Mouse (Mus musculus) ovary, adult 18-20 months (tissue): ENCODE measurements at regions not wholly inside any gene's neighbourhood (a gene's known extent, or its start where the extent isn't known, plus 50 kb on each side); places are given as distances from the start of the nearest gene placed in this dataset.
"Not testable (repeated sequence)": the region's sequence is repeated elsewhere in the genome, so short reads cannot be mapped to it uniquely, and the experiment has no call there.

ENCODE experiments used
- DNase-seq: peaks from one replicate; pipeline ENCODE4 v3.0.0; 2022; ENCODE audit warnings: low spot score, mixed read lengths

DNA sequence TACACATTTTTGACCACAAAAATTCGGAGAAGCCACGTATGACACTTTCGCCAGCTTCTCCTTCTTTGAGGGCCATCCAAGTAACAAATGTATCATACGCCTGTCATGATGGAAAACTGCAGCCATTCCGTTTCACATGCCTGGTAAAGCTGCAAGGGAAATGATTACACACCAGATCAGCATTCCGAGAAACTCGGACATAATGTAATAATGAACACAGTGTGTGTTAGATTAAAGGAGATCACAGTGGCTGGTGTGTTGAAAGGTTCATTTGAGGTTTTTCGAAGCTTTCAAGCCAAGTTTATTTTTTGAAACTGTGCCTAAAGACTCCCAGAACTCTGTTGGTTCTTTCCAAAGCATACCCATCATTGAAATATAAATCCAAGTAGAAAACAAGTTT lies 137.8 kb upstream of the Mad2l1 start:
- DNase-seq = no peak

DNA sequence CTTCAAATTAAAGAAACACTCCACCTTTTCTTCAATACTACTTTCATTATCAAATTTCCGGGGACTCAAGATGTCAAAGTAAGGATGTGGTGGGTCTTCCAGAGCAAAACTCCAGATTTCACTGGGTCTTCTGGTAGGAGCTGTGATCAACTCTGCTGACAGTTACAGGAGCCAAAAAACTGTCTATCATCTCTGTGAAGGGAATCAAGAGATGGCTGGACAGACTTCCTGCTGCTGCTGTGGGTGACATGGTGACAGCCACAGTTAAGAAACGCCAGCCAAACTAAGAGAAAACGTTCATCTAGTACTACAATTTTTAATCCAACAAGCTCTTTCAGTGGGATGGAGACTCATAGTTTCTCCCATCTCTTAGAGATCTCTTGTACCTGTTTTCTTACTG lies 136.5 kb upstream of the Mad2l1 start:
- DNase-seq = no peak

DNA sequence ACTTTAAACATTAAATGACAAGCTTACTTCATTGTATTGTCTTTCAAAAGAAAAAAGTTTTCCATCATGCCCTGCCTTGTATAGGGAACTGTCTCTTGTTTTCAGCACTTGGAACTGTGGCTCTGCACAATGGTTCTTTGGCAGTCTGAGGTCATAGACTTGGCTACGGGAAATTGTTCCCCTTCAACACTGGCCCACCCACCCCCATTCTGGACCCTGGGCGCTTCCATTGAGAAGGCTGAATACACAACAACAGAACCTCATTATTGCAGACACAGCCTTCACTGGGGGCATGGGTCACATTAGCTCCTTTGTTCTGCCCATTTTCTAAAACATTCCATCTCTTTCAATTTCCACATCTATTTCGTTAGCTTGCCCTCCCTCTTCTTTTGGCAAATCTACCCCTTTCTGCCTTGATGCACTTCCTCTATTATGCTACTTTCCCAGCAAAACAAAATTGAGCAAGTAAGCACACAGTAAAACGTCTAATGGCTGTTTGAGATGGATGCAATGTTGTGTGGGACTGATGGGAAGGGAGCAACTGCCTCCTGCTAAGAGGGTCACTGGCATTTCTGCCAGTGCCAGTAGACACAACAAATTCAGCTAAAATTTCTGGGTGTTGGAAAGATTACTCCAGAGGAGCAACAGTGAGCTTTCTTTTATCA lies 136.0 kb upstream of the Mad2l1 start:
- DNase-seq = no peak

DNA sequence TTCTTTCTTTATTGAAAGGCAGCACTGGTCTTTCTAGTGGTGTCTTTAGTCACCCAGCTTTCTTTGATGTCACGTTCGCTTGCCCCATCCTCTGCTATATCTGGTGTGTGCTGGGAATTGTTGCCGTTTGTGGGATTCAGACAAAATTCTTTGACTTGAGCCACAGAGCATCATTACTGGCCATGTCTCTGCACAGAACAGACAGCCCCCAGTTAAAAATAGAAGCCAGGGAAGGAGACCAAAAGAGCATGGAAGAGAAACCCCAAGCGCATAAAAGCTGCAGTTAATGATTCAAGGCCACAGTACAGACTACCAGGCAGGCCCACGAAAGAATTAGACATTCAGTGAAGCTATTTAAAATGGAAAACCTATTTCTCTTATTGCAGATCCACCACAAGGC lies 133.7 kb upstream of the Mad2l1 start:
- DNase-seq = no peak

DNA sequence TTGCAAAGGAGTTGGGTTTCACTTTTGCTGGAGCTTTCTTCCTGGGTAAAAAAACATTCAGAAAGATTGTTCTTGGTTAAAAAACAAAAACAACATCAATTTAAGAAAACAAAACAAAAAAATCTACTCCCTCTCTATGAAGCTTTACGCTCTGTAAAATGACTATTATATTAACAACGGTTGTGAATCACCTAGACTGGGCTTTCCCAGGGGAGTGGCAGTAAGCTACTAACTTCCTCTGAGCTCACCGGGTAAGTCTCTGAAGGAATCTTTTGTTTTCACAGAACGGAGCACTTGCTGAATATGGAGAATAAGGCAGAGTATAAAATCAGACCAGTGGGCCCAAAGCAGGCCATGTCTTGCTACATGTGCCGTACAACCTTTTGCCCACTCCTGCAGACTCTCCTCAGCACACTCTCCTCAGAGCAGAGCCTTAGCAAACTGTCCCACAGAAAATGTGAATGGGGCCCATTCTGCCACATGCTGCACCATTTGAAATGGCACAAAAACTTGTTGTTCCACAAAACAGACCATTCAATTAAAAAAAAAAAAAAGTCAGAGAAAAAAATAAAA lies 133.2 kb upstream of the Mad2l1 start:
- no peak for DNase-seq

DNA sequence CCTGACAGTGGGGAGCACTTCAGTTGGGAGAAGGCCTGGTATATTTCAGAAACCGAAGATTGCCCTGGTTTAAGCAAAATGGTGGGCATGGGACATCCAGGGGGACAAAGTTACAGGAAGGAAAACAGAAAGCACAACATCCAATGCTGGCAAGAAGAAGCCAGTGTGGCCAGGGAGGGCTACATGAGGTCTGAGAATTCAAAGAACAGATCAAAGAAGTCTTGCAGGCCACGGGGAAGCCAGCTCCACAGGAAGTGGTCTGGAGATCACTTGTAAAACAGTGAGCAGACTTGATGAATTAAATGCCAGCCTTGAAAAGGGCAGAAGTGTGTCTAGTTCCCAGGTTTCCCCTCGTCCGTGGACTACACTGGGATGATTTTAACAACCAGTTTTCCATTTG lies 120.4 kb upstream of the Mad2l1 start:
- no peak for DNase-seq

DNA sequence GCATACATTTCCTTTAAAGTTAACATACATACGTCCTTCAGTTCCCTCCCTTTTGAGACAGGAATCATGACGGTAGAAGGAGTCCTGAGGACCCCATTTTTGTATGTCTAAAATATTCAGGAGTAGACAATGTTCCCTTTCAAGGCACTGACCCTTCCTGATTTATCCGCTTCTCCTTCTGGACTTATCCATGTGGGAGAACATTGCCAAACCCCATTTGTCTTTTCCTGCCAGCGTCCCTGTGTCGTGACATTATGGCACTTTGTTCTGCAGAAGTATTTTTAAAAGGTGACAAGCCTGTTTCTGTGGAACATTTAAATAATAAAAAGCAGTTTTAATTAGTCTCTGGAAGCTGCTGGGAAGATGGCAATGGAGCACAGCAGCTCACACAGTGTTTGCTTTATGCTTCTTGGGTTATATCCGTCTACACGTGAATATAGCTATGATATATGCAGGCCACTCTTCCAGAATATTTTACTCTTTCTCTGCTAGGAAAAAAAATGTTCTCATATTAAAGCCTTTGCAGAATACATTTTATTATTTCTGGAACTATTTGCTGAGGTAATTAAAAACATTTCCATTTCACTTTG lies 115.6 kb upstream of the Mad2l1 start:
- no peak for DNase-seq

DNA sequence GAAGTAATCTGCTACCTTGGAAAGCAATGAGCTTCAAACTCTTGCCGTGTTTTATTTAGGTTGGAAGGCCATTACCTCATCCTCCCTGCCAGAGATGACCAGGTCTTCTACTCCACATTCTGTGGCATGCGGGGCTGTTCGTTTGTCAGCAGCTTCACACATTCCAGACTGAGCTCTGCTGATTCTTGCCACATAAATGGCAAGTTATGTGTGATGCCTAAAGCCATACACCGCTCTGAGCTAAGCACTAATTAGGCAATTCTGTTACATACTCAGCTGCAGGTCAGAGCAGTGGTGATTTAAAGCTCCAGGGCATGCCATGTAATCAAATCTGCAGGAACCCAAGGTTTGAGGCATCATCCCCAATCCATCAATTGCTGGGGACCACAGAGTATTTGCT lies 106.8 kb upstream of the Mad2l1 start:
- DNase-seq = no peak

DNA sequence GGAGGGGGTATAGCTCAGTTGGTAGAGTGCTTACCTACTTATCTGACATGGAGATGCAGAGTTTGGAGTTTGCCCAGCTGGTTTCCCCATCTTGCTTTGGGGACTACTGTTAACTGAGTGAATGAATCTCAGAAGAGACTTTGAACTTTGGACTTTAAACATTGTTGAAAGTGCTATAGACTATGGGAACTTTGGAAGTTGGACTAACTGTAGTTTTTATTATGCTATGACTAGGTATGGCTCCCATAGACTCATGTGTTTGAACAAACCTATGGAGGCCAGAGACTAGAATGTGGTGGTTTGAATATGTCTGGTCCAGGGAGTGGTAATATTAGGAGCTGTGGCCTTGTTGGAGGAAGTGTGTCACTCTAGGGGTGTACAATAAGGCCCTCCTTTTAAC lies 84.8 kb upstream of the Mad2l1 start:
- DNase-seq = not testable (repeated sequence)

DNA sequence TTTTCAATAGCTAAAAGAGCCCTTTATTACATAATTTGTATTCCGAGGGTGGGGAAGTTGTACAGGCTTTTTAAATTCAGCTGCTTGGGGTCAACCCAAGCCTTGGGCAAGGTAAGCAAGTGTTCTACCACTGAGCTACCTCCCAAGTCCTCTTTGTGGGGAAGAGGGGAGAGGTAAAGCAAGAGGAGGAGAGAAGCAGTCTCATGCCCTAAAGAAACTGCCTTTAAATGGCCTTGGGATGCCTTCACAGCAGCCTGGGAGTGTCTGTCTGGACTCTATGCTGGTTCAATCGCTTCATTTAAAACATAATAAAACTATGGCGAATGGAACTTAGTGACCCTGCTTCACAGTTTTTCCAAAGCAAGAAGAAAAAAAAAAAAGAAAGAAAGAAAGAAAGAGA lies 77.0 kb upstream of the Mad2l1 start:
- no peak for DNase-seq

DNA sequence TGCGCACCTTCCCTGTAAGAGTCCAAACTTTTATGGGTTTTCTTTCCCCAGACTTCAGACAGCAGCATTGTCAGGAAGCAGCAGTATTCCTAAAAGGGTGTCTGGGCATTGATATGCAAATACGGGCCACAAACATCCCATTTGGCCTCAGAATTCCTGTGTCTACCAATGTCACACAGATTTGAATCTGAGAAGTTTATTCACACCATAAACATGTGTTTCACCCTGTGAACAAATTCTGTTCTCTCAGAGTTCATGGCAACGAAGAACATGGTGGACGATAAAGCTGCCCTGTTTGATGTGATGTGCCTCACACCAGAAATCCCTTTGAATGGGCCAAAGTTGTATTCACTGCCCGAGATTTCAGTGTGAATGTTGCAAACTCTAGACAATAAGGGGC lies 70.7 kb upstream of the Mad2l1 start:
- DNase-seq = no peak

DNA sequence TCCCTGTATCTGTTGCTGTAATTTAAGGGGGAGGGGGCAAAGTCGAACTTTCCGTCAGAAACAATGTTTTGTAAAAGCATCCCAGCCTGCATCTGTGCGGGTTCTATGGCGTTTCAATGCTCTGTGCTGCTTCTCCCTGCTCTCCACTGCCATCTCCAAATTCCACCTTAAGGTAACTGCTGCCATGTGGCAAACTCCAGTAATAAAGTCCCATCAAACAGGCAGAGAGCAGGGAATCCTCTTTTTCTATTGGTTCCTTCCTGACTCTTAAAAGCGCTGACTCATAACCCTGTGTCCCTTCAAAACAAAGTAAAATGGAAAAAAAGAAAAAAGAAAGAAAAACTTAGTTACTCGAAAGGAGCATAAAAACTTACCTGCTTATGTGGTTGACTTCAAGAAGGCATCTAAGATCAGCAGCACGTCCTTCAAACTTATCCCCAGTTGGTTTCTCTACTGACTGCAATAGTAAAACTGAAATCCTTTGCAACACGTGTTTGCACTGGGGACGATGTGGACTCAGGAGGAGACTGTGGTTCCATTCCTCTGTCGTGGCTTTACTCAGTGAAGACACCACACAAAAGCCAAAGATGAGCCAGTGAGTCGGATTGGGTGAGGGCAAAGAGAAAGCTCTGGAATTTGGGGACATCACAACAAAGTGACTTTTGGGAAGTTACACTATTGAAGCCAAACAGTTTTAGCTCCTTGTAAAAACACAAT lies 69.9 kb upstream of the Mad2l1 start:
- no peak for DNase-seq

DNA sequence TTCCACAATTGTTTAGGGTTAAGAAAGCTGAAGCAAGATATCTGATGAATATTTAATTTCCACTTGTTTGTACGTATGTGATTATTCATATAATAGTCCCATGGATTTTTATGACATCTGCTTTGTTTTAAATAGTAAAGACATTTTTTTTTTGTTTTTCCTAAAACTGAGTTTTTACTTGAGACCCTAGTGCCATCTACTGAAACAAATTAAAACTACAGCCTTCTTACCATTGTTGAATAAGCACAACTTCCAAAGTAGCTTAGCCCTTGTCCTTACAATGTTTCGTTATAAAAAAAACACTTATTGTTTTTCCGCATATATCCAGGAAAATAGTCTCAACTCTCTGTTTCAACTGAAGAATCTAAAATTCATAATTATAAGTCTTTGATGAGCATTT lies 68.4 kb upstream of the Mad2l1 start:
- DNase-seq = no peak

DNA sequence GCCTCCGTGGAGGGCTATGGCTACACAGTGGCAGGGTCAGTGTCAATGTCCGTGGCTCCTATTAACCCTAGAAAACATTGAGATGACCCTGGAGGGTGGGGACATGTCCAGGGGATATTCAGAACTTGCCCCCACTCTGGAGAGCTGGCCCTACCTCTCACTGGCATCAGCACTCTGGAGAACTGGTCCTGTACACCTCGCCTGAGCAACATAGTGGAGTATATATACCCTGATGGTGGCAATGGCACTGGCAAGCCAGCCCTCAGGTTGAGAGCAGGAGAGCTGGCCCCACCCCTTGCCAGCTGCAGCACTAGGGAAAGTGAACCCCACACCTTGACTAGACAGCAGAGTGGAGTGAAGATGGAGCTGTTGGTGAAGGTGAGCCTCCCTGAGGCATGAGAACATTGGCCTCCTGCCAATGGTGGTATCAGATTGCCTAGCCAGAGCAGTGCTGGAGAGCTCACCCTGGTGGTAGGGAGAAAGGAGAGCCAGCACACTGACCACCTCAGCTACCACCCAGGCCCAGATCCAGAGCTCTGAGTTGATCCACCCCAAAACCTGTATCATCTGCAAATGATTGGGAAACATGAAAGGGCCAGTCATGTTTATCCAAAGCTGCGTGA lies 64.5 kb upstream of the Mad2l1 start:
- no peak for DNase-seq

DNA sequence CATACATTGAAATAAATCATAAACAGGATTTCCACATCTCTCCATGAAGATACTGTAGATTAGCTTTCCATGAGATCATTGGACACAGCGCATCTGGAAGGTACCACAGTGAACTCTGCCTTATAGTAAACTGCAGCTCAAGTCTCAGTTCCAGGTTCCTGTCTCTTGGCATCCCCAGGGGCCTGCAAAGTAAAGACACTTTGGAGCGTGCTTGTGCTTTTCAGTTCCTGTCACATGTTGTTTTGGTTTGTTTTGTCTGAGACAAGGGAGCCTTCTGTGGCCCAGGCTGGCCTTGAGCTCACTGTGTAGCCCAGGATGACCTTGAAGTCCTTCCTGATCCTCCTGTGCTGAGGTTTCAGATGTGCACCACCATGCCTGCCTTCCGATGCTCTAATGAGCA lies 63.4 kb upstream of the Mad2l1 start:
- no peak for DNase-seq

DNA sequence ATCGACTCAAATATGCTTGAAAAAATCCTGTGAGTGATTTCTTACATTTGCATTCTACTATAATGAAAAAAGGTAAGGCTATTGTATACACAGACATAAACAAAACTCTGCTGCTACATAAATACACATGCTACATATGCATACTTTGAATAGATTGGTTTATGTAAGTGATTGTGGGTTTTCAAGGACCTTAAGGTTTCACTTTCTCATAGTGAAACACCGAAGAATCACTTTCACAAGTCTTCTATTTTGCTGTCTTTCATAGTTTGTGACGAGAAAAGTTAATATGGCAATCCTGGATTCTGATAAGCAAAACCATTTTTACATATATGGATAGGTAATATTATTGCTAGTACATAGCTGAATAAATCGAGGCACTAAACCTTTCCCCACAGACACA lies 62.5 kb upstream of the Mad2l1 start:
- no peak for DNase-seq

DNA sequence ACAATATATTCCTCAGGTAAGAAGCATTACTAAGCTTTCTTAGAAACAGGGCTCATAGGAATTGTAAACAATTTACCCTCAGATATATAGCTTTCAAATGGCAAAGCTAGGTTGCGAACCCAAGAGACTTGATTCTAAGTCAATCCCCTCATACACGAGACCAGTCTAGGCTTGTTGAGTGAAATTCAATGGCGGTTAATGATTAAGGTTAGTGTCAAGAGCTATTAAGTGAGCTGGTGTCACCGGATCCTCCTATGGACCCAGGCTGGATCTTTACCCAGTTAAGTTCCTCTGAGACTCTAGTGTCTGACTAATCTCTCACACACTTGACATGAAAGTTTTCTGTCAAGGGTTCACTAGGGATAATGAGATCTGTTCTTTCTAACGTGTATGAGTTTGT lies 57.6 kb upstream of the Mad2l1 start:
- no peak for DNase-seq

DNA sequence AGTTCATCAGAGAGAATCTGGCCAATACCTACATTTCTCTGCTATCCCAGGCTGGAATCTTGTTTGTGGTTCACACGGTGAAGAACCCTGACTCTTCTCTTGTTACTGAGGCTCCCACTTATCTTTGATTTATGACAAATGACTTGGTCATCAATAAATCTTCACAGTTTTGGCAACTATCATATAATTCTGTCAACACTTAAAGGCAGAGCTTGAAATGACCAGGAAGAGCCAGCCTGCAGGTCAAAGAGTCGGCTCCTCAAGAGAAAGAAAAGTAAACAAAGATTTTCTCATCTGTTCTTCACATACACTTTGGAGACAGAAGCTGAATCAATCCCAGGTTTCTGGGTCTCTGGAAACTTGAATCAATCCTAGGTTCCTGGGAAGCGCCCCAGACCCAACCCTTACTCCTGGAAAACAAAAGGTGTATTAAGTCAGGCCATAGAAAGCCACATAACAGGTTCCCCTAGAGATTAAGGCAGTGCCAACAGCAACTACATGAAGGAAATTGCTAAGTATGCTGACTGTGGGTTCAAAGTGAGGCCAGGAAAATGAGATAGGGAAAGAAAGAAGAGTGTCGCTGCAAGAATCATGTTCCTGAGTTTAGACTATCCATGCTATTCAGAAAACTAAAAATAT lies 56.7 kb upstream of the Mad2l1 start:
- DNase-seq = no peak

DNA sequence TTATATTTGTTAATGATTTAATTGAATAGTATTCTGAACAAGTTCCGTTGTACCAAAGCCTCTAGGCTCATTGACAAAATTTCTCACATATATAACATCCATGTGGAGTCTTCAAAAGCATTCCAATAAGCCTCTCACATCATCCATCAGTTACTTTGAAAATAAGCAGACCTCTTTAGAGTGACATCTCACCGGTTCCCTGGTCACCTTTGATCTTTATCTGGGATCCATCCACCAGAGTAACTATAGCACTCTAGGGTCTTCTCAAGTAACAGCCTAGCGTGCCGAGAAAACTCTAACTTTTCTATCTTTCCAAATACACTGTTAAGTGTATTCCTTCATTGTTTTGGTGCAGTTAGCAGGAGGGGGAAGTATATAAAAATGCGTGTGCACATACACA lies 55.6 kb upstream of the Mad2l1 start:
- no peak for DNase-seq

DNA sequence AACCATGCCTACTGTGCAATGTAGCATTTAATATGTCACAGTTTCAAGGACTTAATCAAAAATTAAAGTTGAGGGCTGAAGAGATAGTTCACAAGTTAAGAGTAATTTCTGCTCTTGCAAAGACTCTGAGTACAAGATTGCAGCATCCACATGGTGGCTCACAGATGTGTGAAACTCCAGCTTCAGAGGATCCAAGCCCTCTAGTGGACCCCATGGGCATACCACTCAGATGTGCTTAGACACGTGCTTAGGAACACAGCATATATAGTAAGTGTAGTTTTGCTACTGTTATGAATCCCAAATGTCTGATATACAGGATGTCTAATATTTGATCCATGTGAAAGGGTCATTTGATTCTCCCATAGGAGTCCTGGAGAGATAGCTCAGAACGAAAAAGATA lies 55.0 kb upstream of the Mad2l1 start:
- no peak for DNase-seq

DNA sequence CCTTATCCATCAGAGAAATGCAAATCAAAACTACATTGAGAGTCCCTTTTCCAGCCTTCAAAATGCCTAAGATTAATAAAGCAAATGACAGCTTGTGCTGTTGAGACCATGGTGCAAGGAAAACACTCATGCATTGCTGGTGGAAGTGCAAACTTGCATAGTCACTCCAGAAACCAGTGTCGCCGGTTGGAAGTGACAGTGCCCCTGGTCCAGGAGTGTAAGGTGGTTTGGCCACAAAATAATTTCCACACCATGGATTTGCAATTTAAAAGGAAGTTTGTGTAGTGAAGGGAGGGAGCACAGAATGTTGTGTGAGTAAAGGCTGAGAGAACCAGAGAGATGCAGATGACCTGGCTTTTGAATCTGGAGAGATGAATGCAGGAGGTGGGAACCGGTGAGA lies 52.4 kb upstream of the Mad2l1 start:
- DNase-seq = no peak
